Mouse (Mus musculus): ENCODE data around the gene Gm973.

DNA sequence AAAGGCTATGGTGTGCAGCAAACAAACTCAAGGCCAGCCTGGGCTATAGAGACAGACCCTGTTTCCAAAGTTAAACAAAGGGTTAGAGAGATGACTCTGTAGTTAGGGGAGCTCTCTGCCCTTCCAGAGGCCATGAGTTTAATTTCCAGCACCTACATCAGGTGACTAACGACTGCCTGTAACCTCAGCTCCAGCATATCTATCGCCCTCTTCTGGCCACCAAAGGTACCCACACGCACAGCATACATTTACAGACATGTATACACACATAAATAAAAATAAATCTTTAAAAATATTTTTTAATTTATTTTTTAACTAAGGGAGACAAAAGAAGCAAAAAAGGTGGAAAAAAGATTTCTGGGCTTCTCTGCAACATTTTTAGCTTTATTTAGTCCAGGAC, 94.9 kb downstream of the Gm973 start:
- TF ChIP-seq TAL1 (IDR thresholded peaks at IDR 0.05; ENCODE audit: low read length): no peak
- no peak for TF ChIP-seq GATA1 (IDR thresholded peaks at IDR 0.05; ENCODE audit: low read length)
